Mouse (Mus musculus) lung, adult 2 months (tissue): ENCODE data around the gene Rrp36. TPM values are rescaled to one million over a fixed set of nuclear protein-coding genes. Genes with fewer than 3 reads are reported as not detected.

Experiments used
- DNase-seq: peaks from one replicate; pipeline ENCODE4 v3.0.0; 2022
- H3K4me1 ChIP-seq: fragments of 200-500 bp; 2 replicates; pipeline ENCODE4 v1.6.1; 2011; ENCODE audit warnings: low read length; ENCODE audit not compliant: control insufficient read depth, insufficient read depth
- H3K4me3 ChIP-seq: fragments of 200-500 bp; replicated peaks from 2 replicates; pipeline ENCODE3; 2011; ENCODE audit warnings: low read depth, mild to moderate bottlenecking, control low read depth, low read length; ENCODE audit errors: extremely low read depth
- CTCF ChIP-seq: fragments of 200-500 bp; IDR thresholded peaks from 2 replicates; pipeline ENCODE4 v1.5.1; 2011; ENCODE audit warnings: mild to moderate bottlenecking, low read length, control low read depth; ENCODE audit not compliant: insufficient read depth
- POLR2A ChIP-seq: fragments of 200-500 bp; IDR thresholded peaks from 2 replicates; pipeline ENCODE4 v1.6.1; 2011; ENCODE audit warnings: low read depth, mild to moderate bottlenecking, control low read depth, low read length, borderline replicate concordance; ENCODE audit errors: extremely low read depth
- WGBS: fragments of 180-500 bp; shearing (Covaris S2); methylation state at CpG from one replicate; pipeline ENCODE4 v1.1.7; 2018; 5-methylcytosine and 5-hydroxymethylcytosine counted together
- polyA plus RNA-seq: library from polyadenylated mRNA; depleted of rRNA; stranded (reverse); fragments of >200 nt; gene quantifications from 2 replicates; pipeline ENCODE4 v1.2.3, GENCODE M21; 2012; rRNA removed

Gene Rrp36
- polyA plus RNA-seq, 1 experiment = 30.8 TPM

DNA sequence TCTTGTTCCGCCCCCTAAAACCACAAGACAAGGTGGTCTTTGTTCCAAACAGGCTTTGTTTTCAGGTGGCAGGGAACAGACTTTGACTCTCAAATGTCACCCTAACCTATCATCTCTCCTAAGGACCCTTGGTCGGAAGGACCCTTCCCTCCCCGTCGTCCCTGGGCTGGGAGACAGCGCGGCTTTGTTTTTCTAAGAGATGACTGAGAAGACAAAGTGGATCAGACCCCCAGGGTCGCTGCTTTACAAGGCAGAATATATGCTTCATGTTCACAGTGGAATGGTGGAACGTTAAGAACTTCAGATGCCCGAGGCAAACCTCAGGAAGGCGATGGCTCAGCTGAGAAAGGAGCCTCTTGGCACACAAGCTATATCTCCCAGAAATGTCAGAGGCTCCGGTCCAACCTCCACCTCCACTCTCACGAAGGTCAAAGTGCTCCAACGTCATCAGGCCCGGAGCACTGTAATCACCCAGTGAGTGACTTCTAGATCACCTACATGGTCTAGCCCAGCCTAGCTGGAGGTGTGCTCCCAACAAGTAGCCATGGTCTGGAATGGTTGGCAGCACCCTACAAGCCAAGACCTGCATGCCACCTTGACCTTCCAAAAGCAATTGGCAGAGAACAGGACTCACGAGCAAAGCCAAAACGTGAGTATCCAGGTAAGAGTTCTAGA is 54.3 kb downstream of the Rrp36 start:
- no peak overlapping the region for H3K4me3 ChIP-seq
- WGBS = 56% methylated on average over 16 of the region's 16 CpGs

DNA sequence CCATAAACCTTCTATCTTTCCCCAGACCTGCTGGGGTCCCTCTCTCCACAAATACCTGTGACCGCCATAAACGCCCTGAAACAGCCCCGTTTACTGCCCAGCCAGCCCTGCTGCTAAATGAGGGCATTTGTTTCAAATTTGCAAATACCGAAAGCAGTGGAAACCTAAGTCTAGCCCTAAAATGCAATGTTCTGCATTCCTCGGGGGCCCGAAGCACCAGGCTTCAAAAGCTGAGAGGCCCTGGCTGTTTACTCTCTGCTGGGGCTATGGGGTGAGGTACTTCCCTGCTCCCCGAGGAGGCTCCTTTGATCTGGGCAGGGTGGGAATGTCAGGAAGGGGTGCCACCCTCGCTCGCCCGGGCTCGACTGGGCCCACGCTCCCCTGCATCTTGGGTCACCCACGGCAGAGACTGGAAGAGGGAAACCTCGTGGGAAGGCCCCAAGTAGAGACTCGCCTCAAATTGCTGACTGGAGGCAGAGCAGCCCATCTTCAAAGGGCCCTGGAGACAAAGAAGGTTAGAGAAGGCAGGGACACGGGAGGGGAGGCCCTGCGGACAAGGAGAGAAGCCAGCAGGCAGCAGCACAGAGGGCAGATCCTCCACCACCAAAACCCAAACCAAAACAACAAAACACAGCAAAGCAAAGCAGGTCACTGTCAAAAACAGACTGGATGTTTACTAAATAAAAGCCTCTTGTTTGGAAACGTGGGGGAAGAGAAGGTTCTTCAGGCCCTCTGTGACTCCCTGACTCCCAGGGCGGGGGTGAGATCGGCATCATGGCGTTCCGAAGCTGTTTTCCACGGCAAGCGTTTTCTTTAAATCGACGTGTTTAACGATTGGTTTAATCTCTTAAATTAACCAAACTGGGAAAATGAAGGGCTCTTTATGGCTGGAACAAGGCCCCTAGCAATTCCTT is 55.1 kb downstream of the Rrp36 start:
- TF ChIP-seq POLR2A (no peak), CTCF (no peak)
- DNase-seq = no peak
- peaks cover 14% of the 10 kb centered on the region for H3K4me1 ChIP-seq
- no peak overlapping the region for H3K4me3 ChIP-seq
- 38% methylated on average over 27 of the region's 27 CpGs for WGBS

More for the DNA sequence above, 54.3 kb downstream of the Rrp36 start:
- peaks cover 19% of the 10 kb centered on the region for H3K4me1 ChIP-seq
- no peak for DNase-seq
- TF ChIP-seq CTCF (no peak), POLR2A (no peak)

DNA sequence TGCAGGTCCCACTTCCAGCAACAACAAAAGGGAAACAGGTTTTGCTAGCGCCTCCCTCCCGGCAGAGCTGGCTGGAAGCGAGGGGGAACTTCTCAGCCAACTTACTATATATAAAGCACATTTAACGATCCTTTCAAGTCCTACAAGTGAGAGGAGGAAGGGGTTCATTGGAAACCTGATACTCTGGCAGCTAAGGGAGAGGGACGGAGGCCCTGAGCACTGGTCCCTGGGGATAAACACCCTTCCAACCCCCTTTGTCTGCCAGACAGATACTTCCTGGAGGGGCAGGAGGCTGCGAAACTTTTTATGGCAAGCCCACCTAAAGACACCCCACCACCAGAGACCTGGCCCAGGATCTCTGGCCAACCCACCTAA is 55.8 kb downstream of the Rrp36 start:
- no peak overlapping the region for H3K4me3 ChIP-seq
- WGBS = 38% methylated on average over 6 of the region's 6 CpGs
- no peak for TF ChIP-seq CTCF
- TF ChIP-seq POLR2A = no peak
- peaks cover 17% of the 10 kb centered on the region for H3K4me1 ChIP-seq
- no peak for DNase-seq

DNA sequence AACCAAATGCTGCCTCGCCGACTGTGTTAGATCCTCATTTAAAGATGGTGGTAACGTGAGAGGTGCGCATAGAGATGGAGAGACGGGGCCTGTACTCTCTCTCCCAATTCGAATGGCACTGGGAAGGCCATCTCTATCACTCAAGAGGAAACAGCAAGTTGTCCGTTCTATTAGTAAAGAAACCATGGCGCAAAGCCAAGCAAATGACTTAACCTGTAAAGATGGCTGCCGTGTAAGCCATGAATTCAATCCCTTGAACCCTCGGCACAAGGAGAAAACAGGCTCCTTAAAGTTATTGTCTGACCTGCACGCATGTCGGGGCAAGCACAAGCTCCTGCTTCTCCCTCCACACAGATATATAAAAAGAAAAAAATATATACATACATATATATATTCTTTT is 56.4 kb downstream of the Rrp36 start:
- no peak for DNase-seq
- H3K4me1 ChIP-seq = peaks cover 18% of the 10 kb centered on the region
- no peak for TF ChIP-seq CTCF
- no peak for TF ChIP-seq POLR2A
- no peak overlapping the region for H3K4me3 ChIP-seq
- WGBS = 65% methylated on average over 12 of the region's 12 CpGs

Other genes with a start within 250 kb of the Rrp36 start
- gene Crip3, start 245.4 kb downstream of the Rrp36 start, polyA plus RNA-seq = 3.3 and 6.8 TPM in 2 replicates
- gene Slc22a7, start 235.9 kb downstream of the Rrp36 start, polyA plus RNA-seq = not detected in 2 replicates
- gene Ttbk1, start 186.7 kb downstream of the Rrp36 start, polyA plus RNA-seq = 0.17 and 0.19 TPM in 2 replicates
- 0.78 and 2.0 TPM in 2 replicates for gene Dnph1, start 177.6 kb downstream of the Rrp36 start, polyA plus RNA-seq
- gene Cul9, start 128.0 kb downstream of the Rrp36 start, polyA plus RNA-seq = 25.3 and 27.5 TPM in 2 replicates
- gene Srf, start 118.2 kb downstream of the Rrp36 start, polyA plus RNA-seq = 162 and 190 TPM in 2 replicates
- gene Ptk7, start 44.8 kb downstream of the Rrp36 start, polyA plus RNA-seq = 52.6 and 57.3 TPM in 2 replicates
- 22.6 and 24.1 TPM in 2 replicates for gene Klc4, start 28.3 kb downstream of the Rrp36 start, polyA plus RNA-seq
- gene Mrpl2, start 28.1 kb downstream of the Rrp36 start, polyA plus RNA-seq = 52.1 and 61.5 TPM in 2 replicates
- 40.1 and 45.7 TPM in 2 replicates for gene Cul7, start 24.0 kb downstream of the Rrp36 start, polyA plus RNA-seq
- 48.2 and 55.7 TPM in 2 replicates for gene Mea1, start 4.4 kb upstream of the Rrp36 start, polyA plus RNA-seq
- 68.4 and 78.1 TPM in 2 replicates for gene Klhdc3, start 6.6 kb upstream of the Rrp36 start, polyA plus RNA-seq
- 44.4 and 53.8 TPM in 2 replicates for gene Ppp2r5d, start 30.8 kb upstream of the Rrp36 start, polyA plus RNA-seq
- gene Pex6, start 37.1 kb upstream of the Rrp36 start, polyA plus RNA-seq = 60.6 and 80.4 TPM in 2 replicates
- gene Gnmt, start 54.8 kb upstream of the Rrp36 start, polyA plus RNA-seq = 13.4 and 14.1 TPM in 2 replicates
- gene Cnpy3, start 77.9 kb upstream of the Rrp36 start, polyA plus RNA-seq = 54.9 and 59.7 TPM in 2 replicates
- gene Ptcra, start 89.4 kb upstream of the Rrp36 start, polyA plus RNA-seq = not detected in 2 replicates
- gene 2310039H08Rik, start 98.3 kb upstream of the Rrp36 start, polyA plus RNA-seq = 65.3 and 79.1 TPM in 2 replicates
- gene Rpl7l1, start 108.3 kb upstream of the Rrp36 start, polyA plus RNA-seq = 14.3 and 21.6 TPM in 2 replicates
- 11.8 and 16.3 TPM in 2 replicates for gene Bicral, start 184.1 kb upstream of the Rrp36 start, polyA plus RNA-seq
- gene Tbcc, start 216.3 kb upstream of the Rrp36 start, polyA plus RNA-seq = 17.9 and 20.8 TPM in 2 replicates
- gene Prph2, start 236.1 kb upstream of the Rrp36 start, polyA plus RNA-seq = not detected in 2 replicates